Mouse (Mus musculus) bone marrow macrophage, adult 2 months (primary cell): ENCODE data around the gene Rapgef2.

Experiments used
- CTCF ChIP-seq: IDR thresholded peaks from 2 replicates; pipeline ENCODE4 v1.5.1; 2012; ENCODE audit warnings: low read depth, mild to moderate bottlenecking, low read length, moderate library complexity
- POLR2A ChIP-seq: IDR thresholded peaks from 2 replicates; pipeline ENCODE4 v1.6.1; 2012; ENCODE audit warnings: mild to moderate bottlenecking, low read depth, low read length, borderline replicate concordance

GRCm38 (mm10) chr3:79138601-79139000, 147.7 kb downstream of the Rapgef2 start:
- TF ChIP-seq CTCF (no peak), POLR2A (no peak)
